Mouse (Mus musculus) megakaryocyte progenitor cell, adult 5-6 weeks (primary cell): ENCODE measurements around the gene Camsap1. TPM values are rescaled to one million over a fixed set of nuclear protein-coding genes. Genes with fewer than 3 reads are reported as not detected.

ENCODE experiments used
- ATAC-seq: replicated peaks from 2 replicates; pipeline ENCODE4 v1.8.0; 2016; ENCODE audit warnings: mild to moderate bottlenecking, moderate TSS enrichment, inconsistent platforms; ENCODE audit not compliant: poor library complexity
- total RNA-seq, 2 experiments: library from RNA; stranded (forward) in 1 of 2; stranded (reverse) in 1 of 2; fragments of 157-497, 149-512 nt in 1 of 2; fragments of 200-1000 nt in 1 of 2; gene quantifications; 2 replicates each; pipeline versions ENCODE4 v1.2.3 to v1.2.4; 2015 to 2017

Camsap1 gene
- total RNA-seq (2015) (12.5 and 13.2 TPM in 2 replicates), total RNA-seq (2017) (7.9 and 14.2 TPM in 2 replicates)

DNA sequence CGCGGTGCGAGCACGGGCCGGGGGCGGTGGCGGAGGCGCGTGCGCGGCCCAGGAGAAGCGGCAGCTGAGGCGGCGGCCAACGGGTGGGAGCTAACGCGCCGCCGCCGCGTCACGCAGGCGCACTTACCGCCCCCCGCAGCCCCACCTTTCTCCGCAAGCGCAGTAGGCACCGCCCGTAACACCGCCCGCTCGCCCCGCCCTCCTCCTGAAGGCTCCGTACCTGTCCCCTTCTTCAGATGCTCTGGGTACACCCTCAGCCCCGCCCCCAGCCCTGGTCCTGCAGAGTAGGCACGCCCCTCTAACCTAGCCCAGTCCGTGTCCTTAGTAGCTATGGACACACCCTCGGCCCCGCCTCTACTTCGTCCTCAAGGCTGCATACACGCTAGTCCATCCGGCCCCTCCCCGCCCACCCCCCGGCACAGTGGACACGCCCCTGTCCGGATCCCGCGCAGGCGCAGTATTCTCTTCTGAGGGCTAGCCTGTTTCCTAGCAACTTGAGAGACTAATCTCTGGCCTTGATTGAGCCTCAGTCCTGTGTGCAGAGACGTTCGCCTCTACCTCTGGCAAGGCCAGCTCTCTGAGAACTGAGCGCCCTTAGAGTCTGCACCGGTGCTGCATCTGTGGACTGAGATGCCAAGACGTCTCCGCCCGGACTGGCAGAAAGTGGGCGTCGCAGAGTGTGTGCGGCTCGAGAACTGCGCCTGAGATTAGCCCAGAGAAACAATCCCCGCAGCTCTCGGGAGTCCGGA is at the start of gene Camsap1:
Gene Camsap1 (minus strand): TSS at position 124 of the 749 bp plus-strand sequence.
- ATAC-seq, result peak; percentile 96

DNA sequence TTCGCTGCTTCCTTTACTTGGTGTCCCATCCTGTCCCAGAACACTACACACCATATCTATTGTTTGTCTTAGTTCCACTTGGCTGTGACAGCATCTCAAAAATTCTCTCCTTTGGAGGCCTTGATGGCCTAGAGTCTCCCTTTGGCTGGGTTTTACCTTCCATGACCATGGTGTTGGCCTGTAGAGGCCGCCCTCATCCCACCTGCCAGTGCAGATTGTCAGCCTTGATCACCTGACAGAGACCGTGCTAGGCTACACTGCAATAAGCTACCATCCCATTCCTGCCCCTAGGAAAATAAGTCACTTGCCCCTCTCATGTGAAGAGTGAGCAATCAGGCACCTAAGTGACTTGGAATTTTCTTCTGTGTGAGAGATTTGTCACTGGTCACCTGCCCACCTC is 47.2 kb upstream of the Camsap1 start:
- peak; percentile 42; the same call in 1 of the 2 replicates for ATAC-seq

DNA sequence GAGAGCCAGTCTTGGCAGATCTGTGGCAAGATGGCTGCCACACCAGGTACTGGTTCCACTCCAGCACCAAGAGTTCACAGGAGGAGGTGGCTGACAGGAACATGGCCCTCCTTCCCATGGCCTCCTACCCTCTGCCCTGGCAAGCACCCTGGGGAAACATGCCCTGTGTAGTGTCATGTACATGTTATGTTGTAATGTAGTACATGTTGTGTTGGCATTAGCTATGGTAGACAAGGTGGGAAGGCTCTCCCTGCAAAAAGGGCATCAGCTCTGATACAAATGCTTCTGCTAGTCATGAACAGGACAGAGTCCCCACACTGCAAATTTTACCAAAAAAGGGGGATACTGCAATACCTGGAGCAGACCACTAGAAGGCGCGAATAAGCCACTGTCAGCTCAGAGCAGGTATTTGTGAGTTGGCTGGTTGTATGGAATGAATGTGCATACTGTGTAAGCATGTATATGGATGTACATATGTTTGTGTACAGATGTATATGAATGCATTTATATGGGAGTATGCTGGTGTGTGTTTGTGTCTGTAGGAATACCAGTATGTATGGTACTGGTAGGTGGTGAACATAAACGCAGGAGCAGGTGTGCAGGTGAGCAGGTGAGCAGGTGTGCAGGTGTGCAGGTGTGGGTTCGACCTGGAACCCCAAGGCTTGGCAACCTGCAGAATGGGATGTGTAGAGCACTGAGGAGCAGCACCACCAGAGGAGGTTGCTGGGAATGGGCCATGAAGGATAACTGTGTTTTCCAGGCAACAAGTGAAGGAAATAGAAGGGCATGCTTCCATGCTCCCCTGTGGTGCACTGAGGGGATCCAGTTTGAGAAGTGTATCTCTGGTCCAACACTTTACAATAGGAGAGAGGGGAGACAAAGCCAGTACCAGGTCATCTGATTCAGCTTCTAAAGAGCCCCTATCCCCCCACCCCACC is 41.3 kb upstream of the Camsap1 start:
- peak; percentile 52 for ATAC-seq

DNA sequence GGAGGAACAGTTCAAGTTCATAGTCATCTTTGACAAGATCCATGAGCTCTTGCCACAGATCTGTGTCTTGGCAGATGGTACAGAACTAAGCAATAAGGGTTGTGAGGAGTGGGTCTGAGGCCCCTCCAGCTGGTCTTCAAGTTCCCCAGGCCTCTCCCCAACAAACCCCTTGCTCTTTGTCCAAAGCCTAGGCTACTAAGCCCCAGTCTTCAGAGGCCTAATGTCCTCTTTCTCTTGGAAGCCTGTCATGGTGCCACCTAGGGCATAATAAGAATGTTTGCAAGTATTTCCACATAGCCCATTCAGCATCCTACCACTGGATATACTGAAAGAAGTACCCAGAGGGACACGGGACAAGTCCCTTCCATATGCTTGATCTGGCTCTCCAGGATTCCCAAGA is 39.5 kb upstream of the Camsap1 start:
- ATAC-seq, result no peak

DNA sequence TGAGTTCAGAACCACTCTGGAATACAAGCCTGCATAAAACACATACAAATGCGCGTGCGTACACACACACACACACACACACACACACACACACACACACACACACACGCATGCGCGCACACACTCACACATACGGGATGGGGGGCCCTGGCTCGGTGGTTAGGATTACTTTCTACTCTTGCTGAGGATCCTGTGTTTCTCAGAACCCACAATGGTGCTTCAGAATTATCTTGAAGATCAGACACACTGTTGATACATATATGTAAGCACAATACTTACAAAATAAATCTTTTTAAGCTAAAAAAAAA is 39.1 kb upstream of the Camsap1 start:
- no peak for ATAC-seq

DNA sequence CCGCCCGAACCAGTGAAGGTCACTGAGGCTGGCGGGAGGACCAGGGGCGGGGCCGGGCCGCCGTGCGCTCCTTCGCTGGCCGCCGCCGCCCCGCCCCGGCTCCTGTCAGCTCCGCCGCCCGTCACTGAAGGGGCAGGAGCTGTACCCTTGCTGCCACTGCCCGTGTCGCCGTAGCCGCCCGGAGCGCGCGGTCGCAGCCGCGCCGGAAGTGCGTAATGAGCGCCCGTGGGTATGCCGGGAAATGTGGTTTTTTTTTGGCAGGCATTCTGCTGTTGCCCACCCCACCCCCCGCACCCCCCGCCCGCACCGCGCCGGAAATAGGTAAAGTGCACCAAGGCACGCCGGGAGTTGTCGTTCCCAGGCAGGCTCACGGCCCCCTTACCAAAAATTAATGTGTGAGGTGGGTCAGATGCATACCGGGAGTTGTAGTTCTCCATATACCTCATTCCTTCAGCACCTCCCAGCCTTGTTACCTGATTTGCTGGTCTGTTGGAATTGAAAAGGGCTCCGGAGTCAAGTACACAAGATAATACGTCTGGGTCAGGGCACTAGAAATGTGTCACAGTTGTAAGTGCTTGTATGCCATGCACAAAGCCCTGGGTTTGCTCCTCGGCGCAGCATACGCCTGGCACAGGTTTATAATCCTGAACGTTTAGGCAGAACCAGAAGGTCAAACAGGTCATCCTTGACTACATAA is 38.6 kb upstream of the Camsap1 start, which contains the start of gene Ubac1:
Gene Ubac1 (minus strand): TSS at position 187 of the 697 bp plus-strand sequence.
- ATAC-seq, result peak; percentile 83

DNA sequence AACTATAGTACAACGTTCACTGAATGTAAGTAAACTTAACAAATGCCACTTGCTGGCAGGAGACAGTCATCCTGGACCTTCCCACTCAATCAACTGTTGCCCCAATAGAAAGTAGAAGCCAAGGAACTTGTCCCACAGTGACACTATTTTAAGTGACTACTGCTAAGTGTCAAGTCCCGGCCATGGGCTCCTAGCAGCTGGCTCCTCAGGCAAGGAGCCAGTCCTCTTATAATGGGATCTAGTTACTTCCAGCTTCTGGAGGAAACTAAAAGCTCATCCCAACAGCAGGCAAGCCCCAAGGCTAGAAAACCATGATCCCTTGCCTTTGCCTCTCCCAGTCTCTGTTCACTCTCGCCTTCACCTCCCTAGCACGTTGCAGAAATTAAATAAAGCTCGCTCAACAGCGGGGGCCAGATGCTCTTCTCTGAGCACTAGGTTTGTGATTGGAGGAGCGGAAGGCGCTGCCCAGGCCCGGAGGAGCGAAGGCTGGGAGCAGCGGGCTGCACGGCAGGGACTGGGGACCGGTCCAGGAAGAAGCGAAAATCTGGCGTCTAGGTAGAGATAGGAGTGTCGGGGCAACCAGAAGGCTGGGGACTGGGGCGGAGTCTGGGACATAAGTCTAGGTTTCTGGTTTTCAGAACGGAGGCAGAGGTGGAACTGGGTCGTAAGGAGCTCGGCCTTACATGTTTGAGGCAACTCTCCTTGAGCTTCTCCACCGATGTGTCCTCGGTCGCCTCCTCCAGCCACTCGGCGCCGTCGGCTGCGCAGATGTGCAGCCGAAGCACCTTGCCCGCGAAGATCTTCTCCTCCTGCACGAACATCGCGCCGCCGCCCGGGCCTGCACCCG is 37.9 kb upstream of the Camsap1 start:
- peak; percentile 45 for ATAC-seq

DNA sequence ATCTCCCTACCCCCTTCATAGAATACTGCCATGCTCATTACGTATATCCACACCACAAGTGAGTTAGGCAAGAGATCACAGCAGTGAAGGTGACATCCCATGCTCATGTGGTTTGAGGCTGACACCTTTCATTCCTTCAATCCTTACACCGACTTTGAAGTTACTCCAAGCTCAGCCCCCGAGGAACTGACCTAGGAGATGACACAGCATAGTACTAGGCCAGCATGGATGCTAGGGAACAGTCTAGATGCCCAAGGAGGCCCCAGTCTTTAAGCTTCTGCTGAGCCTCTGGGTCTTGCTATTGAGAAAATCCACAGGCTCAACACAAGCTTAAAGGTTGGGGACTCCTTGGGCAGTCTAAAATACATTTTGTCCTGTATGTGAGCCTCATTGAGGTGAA is 36.8 kb upstream of the Camsap1 start:
- ATAC-seq, result no peak

DNA sequence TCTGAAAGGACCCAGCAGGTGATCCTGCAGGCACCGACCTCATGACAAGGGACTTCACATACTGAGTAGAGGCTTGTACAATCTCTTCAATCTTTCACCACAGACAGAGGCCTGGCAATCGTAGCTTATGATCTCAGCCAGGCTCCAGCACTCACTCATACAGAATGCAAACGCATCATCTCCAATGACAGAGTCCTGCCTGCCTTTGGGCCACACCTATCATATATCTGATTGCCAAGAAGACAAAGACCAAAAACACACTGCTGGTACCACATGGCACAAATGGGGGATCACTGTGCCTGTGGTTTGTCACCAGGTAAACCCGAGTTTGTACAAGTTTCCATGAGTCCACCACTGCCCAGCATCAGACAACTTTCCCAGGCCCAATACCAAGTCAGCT is 34.2 kb upstream of the Camsap1 start:
- no peak for ATAC-seq

DNA sequence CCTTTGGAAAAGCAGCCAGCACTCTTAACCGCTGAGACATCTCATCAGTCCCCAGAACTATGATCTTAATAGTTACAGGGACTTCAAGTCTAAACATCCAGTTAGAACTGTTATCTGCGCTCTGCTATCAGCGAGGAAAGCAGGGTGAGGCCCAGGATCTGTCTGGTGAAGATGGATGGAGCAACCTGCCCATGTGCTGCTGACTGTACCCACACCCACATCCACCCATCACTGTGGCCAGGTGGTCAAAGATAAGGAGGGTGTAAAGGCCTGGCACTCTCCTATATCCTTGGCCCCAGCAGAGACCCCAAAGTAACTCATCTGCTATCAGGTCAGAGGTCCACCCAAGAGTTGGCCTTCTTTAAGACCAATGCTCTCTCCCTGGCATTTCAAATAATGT is 30.6 kb upstream of the Camsap1 start:
- ATAC-seq, result peak; percentile 92

DNA sequence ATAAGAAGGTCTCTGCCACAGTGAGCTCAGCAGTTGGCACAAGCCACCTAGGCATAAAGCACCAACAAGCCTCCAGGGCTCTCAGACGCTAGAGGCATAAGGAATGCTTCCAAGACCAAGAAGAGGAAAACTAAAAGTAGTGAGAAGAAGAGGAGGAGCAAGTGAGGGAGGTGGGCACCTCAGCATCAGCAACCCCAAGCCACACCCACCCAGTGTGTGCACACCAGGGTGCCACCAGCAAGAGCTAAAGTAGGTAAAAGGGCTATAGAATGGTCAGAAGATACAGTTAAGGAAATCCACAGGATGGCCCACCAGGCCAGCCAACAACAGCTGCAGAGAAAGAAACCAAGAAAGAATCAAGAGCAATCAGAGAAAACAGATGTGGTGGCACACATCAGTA is 28.3 kb upstream of the Camsap1 start:
- no peak for ATAC-seq

DNA sequence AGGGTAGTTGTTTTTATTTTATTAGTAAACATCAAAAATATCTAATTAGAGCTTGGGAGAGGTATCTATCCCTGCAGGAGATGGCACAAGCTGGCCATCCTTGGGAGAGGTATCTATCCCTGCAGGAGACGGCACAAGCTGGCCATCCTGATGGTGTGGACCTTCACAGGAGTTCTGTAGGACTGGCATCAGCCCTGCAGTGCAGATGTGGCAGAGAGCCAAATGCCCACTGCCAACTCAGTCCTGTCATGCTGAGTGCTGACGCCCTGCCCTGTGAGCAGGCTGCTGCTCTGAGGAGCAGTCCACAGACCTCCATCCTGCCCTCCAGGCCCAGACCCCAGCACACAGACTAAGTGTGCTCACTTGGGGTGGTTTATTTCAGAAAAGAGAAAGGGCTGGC is 18.9 kb upstream of the Camsap1 start:
- ATAC-seq, result no peak

DNA sequence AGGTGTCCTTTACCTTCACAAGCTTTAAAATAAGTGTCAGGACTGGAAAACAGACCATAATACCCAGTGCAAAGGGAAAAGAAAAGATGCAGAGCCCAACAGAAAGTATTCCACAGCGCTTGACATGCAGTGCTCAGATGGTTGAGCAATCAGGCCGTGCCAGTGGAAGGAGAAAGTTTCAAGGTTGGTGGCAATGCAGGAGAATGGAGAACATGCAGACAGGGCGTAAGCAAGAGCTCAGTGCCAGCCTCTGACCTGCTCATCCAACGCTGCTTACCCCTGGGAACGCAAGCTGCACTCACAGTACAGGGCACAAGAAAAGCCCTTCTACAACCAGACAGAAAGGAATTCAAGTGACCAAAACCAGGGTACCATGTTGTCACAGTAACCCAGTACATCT is 18.1 kb upstream of the Camsap1 start:
- ATAC-seq, result no peak

DNA sequence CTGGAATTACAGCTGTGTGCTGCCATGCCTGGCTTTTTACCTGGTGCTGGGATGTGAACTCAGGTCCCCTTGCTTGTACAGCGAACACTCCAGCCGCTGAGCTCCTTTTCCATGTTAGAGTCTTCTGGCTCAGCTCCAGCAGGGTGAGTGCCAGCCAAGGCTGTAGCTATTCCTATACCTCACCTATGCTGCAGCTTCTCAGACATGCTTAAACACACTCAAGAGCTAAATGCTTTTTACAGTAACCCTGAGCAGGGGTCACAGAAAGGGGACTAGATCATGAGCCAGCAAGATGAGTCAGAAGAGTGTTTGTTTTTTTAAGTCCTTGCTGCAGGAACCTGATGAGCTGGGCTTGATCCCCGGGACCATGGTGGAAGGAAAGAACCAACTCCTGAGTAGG is 14.6 kb upstream of the Camsap1 start:
- ATAC-seq, result no peak

DNA sequence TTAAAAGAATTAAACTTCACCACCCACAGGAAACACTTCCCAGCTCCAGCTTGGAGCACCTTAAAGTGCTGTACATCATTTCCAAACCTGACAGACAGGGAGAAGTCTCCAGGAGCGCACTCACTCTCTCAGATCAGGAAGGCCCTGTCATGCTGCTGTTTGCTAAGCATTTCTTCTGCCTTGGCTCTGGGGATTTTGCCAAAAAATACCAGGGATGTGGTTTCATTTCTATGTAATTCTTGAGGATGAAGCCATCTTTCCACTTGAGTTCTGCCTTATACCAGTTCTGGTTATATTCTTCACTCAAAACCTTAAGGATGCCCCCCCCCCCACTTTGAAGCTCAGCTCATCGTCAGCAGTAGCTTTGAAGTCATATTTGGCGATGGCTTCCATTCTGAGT is 11.7 kb upstream of the Camsap1 start:
- ATAC-seq, result no peak

DNA sequence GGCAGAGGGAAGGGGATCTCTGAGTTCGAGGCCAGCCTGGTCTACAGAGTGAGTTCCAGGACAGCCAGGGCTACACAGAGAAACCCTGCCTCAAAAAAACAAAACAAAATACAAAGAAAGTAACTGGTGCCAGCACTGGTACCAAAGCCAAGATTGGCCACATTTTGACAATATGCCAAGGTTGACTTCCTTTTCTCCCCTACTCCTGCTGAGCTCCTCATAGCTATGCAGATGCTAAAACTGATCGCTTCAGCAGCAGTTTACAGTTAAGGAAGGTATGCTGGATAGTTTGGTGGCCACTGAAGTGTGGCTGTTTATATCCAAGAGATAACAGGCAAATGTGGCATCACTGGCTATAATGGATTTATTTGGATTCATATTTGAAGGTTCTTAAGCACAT is 9.2 kb upstream of the Camsap1 start:
- peak; percentile 51; the same call in 1 of the 2 replicates for ATAC-seq

DNA sequence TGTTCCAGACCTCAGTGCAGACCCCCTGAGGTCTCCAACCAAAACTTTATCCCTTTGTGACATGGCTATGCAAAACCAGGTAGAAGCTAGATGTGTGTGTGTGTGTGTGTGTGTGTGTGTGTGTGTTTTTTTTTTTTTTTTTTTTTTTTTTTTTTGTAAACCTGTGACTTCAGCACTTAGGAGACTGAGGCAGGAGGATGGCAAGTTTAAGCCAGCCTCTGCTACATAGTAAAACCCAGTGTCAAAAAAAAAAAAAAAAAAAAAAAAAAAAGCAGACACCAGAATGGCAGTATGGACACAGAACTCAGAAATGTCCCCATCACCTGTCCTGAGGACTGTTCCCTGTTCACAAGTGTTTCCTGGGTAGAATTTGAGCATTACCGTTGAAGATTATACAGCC is 6.6 kb upstream of the Camsap1 start:
- no peak for ATAC-seq

DNA sequence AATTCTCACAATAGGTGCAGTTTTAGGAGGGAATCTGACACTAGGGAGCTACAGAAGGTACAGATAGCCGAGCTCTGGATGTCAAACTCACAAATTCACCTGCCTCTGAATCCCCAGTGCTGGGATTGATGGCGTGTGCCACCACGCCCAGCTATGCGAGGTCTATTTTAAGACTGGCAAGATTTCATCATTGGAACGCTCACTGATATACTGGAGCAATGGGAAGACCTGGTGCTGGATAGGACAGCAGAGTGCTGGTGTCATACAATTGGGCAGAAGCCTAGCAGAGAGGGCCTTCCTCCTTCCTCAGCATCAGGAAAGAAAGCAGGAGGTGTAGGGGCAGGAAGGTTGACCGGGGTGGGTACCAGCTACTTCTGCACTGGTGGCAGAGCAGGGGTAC is 4.7 kb upstream of the Camsap1 start:
- no peak for ATAC-seq

DNA sequence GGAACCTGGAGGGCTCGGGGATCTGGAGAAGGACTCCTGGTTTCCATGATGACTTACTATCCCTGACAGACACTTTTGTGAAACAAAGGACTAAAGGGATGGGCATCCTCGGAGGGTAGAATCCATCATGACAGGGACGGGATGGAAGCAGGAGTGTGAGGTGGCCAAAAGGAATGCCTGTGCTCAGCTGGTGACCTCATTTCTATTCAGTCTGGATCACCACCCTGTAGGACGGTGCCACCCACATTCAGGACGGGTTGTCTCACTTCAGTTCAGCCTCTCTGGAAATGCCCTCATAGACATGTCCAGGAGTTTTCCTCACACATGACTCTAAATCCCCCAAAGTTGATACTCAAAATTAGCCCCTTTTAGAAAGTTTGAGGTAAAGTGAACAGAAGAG is 3.5 kb upstream of the Camsap1 start:
- ATAC-seq, result no peak

DNA sequence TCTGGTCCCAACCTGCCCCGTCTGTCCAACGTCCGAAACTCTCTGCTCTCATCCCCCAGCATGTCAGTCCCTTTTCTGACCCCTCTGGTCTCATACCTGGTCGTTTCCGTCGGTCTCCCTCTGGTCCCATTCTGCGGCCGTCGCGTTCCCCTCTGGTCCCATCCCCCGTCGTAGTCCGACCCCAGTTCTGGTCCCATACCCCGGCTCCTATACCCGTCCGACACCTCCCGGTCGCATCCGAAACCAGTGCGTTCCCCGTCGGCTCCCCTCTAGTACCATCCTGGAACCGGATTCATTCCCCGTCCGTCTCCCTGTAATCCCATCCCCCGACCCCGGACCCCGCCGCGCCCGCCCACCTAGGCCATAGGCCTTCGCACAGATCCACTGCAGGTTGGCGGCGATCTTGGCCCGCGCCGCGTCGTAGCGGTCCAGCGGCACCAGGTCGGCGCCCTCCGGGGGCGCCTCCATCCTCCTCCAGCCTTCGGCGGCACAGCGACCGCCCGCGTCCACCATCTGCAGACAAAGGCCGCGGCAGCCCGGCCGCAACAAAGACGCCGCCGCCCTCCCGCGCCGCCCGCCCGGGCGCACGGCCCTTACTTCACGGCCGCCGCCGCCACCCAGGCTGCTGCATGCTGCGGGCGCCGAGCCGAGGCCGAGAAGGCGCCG is 523 bp downstream of the Camsap1 start:
- ATAC-seq, result no peak
